Mouse (Mus musculus): ENCODE measurements at regions not wholly inside any gene's neighbourhood (a gene's known extent, or its start where the extent isn't known, plus 50 kb on each side); places are given as distances from the start of the nearest gene placed in this dataset.

- 97% methylated on average over 1 of the region's 1 CpGs for WGBS
- Histone ChIP-seq H3K4me2 (replicated peaks; ENCODE audit: low read depth, low read length) (no peak overlapping the region), H3K4me3 (ENCODE audit: low read depth, low read length) (no peak overlapping the region), H3K36me3 (ENCODE audit: control insufficient read depth, insufficient read depth, low read length) (no peaks in the 10 kb centered on the region), H3K9ac (ENCODE audit: low read depth, low read length) (no peak overlapping the region), H3K9me3 (ENCODE audit: control insufficient read depth, low read length) (no peaks in the 10 kb centered on the region), H3K27me3 (ENCODE audit: control insufficient read depth, insufficient read depth, low read length) (no peaks in the 10 kb centered on the region), H3K4me1 (replicated peaks; ENCODE audit: control insufficient read depth, insufficient read depth, low read length) (no peaks in the 10 kb centered on the region), H3K27ac (ENCODE audit: low read depth, low read length) (no peak overlapping the region)
- ATAC-seq (ENCODE audit: low FRiP score) (no peak), DNase-seq (ENCODE audit: low spot score) (no peak)
These were observed 81.4 kb upstream of the Syt6 start for GRCm38 (mm10) chr3:103493623-103494022.

DNA sequence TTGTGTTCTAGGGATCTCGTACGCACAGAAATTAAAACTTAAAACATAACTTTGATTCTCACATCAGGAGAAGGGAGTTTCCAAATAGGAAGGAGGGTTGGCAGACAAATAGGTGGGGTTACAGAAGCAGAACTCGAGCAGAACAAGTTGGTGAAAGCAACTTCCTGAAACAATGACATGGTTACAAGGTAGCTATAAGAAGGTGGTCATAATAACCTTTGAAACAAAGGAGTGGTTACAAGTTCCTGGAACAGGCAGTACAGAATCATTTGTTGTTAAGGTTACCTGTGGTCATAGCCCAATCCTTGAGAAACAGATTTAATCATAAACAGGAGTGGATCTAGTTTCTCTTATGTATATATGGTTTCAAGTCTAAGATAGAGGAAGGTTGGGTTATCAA lies 81.0 kb upstream of the Syt6 start:
- ATAC-seq (ENCODE audit: low FRiP score) (no peak), DNase-seq (ENCODE audit: low spot score) (no peak)
- no peak overlapping the region for H3K27ac ChIP-seq (ENCODE audit: low read depth, low read length)
- H3K4me1 ChIP-seq (replicated peaks; ENCODE audit: control insufficient read depth, insufficient read depth, low read length), result no peaks in the 10 kb centered on the region
- no peak overlapping the region for H3K4me2 ChIP-seq (replicated peaks; ENCODE audit: low read depth, low read length)
- H3K27me3 ChIP-seq (ENCODE audit: control insufficient read depth, insufficient read depth, low read length), result no peaks in the 10 kb centered on the region
- no peaks in the 10 kb centered on the region for H3K9me3 ChIP-seq (ENCODE audit: control insufficient read depth, low read length)
- WGBS, result 91% methylated on average over 3 of the region's 3 CpGs
- no peaks in the 10 kb centered on the region for H3K36me3 ChIP-seq (ENCODE audit: control insufficient read depth, insufficient read depth, low read length)
- H3K9ac ChIP-seq (ENCODE audit: low read depth, low read length), result no peak overlapping the region
- no peak overlapping the region for H3K4me3 ChIP-seq (ENCODE audit: low read depth, low read length)

DNA sequence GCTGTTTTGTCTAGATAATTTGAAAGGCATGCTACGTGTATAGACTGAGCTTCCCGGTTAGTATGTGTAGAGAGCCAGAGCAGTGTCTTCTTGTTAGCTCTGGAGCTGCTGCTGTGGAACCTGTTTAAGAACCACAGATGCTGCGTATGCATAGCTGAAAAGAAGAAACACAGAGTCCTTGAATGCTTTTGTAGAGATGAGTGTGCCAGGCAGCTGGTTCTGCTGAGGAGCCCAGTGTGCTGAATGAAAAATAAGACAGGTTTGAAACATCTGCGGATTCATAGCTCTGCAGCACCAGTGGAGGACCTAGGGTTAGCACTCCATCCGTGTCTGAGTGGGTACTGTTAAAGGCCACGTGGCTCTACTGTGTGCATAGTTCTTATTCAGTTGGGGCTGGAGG lies 78.9 kb upstream of the Syt6 start:
- Histone ChIP-seq H3K9ac (ENCODE audit: low read depth, low read length) (no peak overlapping the region), H3K36me3 (ENCODE audit: control insufficient read depth, insufficient read depth, low read length) (no peaks in the 10 kb centered on the region), H3K4me3 (ENCODE audit: low read depth, low read length) (no peak overlapping the region), H3K27me3 (ENCODE audit: control insufficient read depth, insufficient read depth, low read length) (no peaks in the 10 kb centered on the region), H3K4me1 (replicated peaks; ENCODE audit: control insufficient read depth, insufficient read depth, low read length) (no peaks in the 10 kb centered on the region), H3K4me2 (replicated peaks; ENCODE audit: low read depth, low read length) (no peak overlapping the region), H3K9me3 (ENCODE audit: control insufficient read depth, low read length) (no peaks in the 10 kb centered on the region), H3K27ac (ENCODE audit: low read depth, low read length) (no peak overlapping the region)
- ATAC-seq (ENCODE audit: low FRiP score) (no peak), DNase-seq (ENCODE audit: low spot score) (no peak)
- 87% methylated on average over 6 of the region's 6 CpGs for WGBS

GRCm38 (mm10) chr3:103496683-103497082 lies 78.3 kb upstream of the Syt6 start:
- no peaks in the 10 kb centered on the region for H3K36me3 ChIP-seq (ENCODE audit: control insufficient read depth, insufficient read depth, low read length)

DNA sequence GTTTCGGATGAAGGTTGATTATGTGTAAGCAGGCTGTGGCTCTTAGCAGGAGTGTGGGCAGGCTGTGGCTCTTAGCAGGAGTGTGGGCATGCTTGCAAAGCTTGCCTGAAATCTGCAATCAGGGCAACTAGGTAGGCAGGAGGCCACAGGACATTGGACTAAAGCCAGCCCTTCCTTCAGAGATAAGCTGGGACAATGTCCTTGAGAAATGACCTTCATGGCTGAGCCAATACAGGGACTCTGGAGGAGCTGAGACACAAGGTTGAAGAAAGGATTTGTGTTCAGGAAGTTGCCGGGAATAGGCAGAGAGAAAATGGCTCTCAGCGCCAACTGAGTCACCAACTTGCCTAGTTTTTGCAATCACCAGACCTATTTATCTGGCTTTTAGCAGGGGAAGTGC lies 77.3 kb upstream of the Syt6 start:
- H3K27ac ChIP-seq (ENCODE audit: low read depth, low read length), result no peak overlapping the region
- no peaks in the 10 kb centered on the region for H3K9me3 ChIP-seq (ENCODE audit: control insufficient read depth, low read length)
- no peaks in the 10 kb centered on the region for H3K36me3 ChIP-seq (ENCODE audit: control insufficient read depth, insufficient read depth, low read length)
- H3K4me1 ChIP-seq (replicated peaks; ENCODE audit: control insufficient read depth, insufficient read depth, low read length), result no peaks in the 10 kb centered on the region
- ATAC-seq (ENCODE audit: low FRiP score), result no peak
- no peak overlapping the region for H3K4me3 ChIP-seq (ENCODE audit: low read depth, low read length)
- H3K9ac ChIP-seq (ENCODE audit: low read depth, low read length), result no peak overlapping the region
- DNase-seq (ENCODE audit: low spot score), result no peak
- 87% methylated on average over 3 of the region's 3 CpGs for WGBS
- H3K27me3 ChIP-seq (ENCODE audit: control insufficient read depth, insufficient read depth, low read length), result no peaks in the 10 kb centered on the region
- no peak overlapping the region for H3K4me2 ChIP-seq (replicated peaks; ENCODE audit: low read depth, low read length)

More at GRCm38 (mm10) chr3:103496683-103497082, 78.3 kb upstream of the Syt6 start:
- no peaks in the 10 kb centered on the region for H3K9me3 ChIP-seq (ENCODE audit: control insufficient read depth, low read length)
- no peak overlapping the region for H3K9ac ChIP-seq (ENCODE audit: low read depth, low read length)
- no peak overlapping the region for H3K4me3 ChIP-seq (ENCODE audit: low read depth, low read length)
- ATAC-seq (ENCODE audit: low FRiP score) (no peak), DNase-seq (ENCODE audit: low spot score) (no peak)
- H3K4me1 ChIP-seq (replicated peaks; ENCODE audit: control insufficient read depth, insufficient read depth, low read length), result no peaks in the 10 kb centered on the region
- WGBS, result 40% methylated on average over 3 of the region's 3 CpGs
- H3K4me2 ChIP-seq (replicated peaks; ENCODE audit: low read depth, low read length), result no peak overlapping the region
- H3K27ac ChIP-seq (ENCODE audit: low read depth, low read length), result no peak overlapping the region
- no peaks in the 10 kb centered on the region for H3K27me3 ChIP-seq (ENCODE audit: control insufficient read depth, insufficient read depth, low read length)

- H3K36me3 ChIP-seq (ENCODE audit: control insufficient read depth, insufficient read depth, low read length), result no peaks in the 10 kb centered on the region
- no peak overlapping the region for H3K4me3 ChIP-seq (ENCODE audit: low read depth, low read length)
- H3K27ac ChIP-seq (ENCODE audit: low read depth, low read length), result no peak overlapping the region
- no peaks in the 10 kb centered on the region for H3K4me1 ChIP-seq (replicated peaks; ENCODE audit: control insufficient read depth, insufficient read depth, low read length)
- no peaks in the 10 kb centered on the region for H3K9me3 ChIP-seq (ENCODE audit: control insufficient read depth, low read length)
- ATAC-seq (ENCODE audit: low FRiP score) (no peak), DNase-seq (ENCODE audit: low spot score) (no peak)
- 88% methylated on average over 4 of the region's 4 CpGs for WGBS
- no peaks in the 10 kb centered on the region for H3K27me3 ChIP-seq (ENCODE audit: control insufficient read depth, insufficient read depth, low read length)
- H3K4me2 ChIP-seq (replicated peaks; ENCODE audit: low read depth, low read length), result no peak overlapping the region
- no peak overlapping the region for H3K9ac ChIP-seq (ENCODE audit: low read depth, low read length)
These were observed 76.6 kb upstream of the Syt6 start for GRCm38 (mm10) chr3:103498458-103498857.

- no peak overlapping the region for H3K4me3 ChIP-seq (ENCODE audit: low read depth, low read length)
- no peaks in the 10 kb centered on the region for H3K9me3 ChIP-seq (ENCODE audit: control insufficient read depth, low read length)
- no peak for DNase-seq (ENCODE audit: low spot score)
- WGBS, result 75% methylated on average over 1 of the region's 1 CpGs
- no peak overlapping the region for H3K9ac ChIP-seq (ENCODE audit: low read depth, low read length)
- ATAC-seq (ENCODE audit: low FRiP score), result no peak
- H3K4me1 ChIP-seq (replicated peaks; ENCODE audit: control insufficient read depth, insufficient read depth, low read length), result no peaks in the 10 kb centered on the region
- no peak overlapping the region for H3K27ac ChIP-seq (ENCODE audit: low read depth, low read length)
- H3K4me2 ChIP-seq (replicated peaks; ENCODE audit: low read depth, low read length), result no peak overlapping the region
- H3K36me3 ChIP-seq (ENCODE audit: control insufficient read depth, insufficient read depth, low read length), result no peaks in the 10 kb centered on the region
- H3K27me3 ChIP-seq (ENCODE audit: control insufficient read depth, insufficient read depth, low read length), result no peaks in the 10 kb centered on the region
These were observed 75.2 kb upstream of the Syt6 start for GRCm38 (mm10) chr3:103499801-103500200.

DNA sequence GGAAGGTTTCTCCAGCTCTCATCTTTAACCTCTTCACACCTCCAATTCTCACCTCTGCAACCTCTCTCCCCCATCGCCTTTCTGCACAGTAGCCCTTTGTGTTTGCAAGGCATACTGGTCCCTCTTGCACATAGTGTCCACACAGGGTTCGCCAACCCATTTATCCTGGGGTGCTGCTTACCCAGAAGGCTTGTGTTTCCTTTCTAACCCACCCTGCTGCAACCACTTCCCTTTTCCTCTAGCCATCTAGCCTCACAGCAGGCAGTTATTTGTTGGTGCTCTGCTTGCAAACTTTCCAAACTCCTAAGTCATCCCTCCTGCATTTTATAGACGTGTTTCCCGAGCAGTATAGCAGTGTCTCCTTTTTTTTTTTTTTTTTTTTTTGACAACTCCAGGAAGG lies 74.7 kb upstream of the Syt6 start:
- Histone ChIP-seq H3K9me3 (ENCODE audit: control insufficient read depth, low read length) (no peaks in the 10 kb centered on the region), H3K36me3 (ENCODE audit: control insufficient read depth, insufficient read depth, low read length) (no peaks in the 10 kb centered on the region), H3K4me1 (replicated peaks; ENCODE audit: control insufficient read depth, insufficient read depth, low read length) (no peaks in the 10 kb centered on the region), H3K27me3 (ENCODE audit: control insufficient read depth, insufficient read depth, low read length) (no peaks in the 10 kb centered on the region), H3K4me3 (ENCODE audit: low read depth, low read length) (no peak overlapping the region), H3K9ac (ENCODE audit: low read depth, low read length) (no peak overlapping the region), H3K4me2 (replicated peaks; ENCODE audit: low read depth, low read length) (no peak overlapping the region), H3K27ac (ENCODE audit: low read depth, low read length) (no peak overlapping the region)
- WGBS, result 67% methylated on average over 4 of the region's 4 CpGs
- DNase-seq (ENCODE audit: low spot score) (no peak), ATAC-seq (ENCODE audit: low FRiP score) (no peak)

GRCm38 (mm10) chr3:103504160-103504559 lies 70.9 kb upstream of the Syt6 start:
- no peak overlapping the region for H3K4me3 ChIP-seq (ENCODE audit: low read depth, low read length)
- WGBS, result 95% methylated on average over 3 of the region's 3 CpGs
- no peak overlapping the region for H3K9ac ChIP-seq (ENCODE audit: low read depth, low read length)
- H3K4me2 ChIP-seq (replicated peaks; ENCODE audit: low read depth, low read length), result no peak overlapping the region
- H3K27ac ChIP-seq (ENCODE audit: low read depth, low read length), result no peak overlapping the region
- no peaks in the 10 kb centered on the region for H3K36me3 ChIP-seq (ENCODE audit: control insufficient read depth, insufficient read depth, low read length)
- no peak for DNase-seq (ENCODE audit: low spot score)
- H3K9me3 ChIP-seq (ENCODE audit: control insufficient read depth, low read length), result no peaks in the 10 kb centered on the region
- no peaks in the 10 kb centered on the region for H3K4me1 ChIP-seq (replicated peaks; ENCODE audit: control insufficient read depth, insufficient read depth, low read length)
- no peaks in the 10 kb centered on the region for H3K27me3 ChIP-seq (ENCODE audit: control insufficient read depth, insufficient read depth, low read length)
- no peak for ATAC-seq (ENCODE audit: low FRiP score)
